In the genomic region with DNA sequence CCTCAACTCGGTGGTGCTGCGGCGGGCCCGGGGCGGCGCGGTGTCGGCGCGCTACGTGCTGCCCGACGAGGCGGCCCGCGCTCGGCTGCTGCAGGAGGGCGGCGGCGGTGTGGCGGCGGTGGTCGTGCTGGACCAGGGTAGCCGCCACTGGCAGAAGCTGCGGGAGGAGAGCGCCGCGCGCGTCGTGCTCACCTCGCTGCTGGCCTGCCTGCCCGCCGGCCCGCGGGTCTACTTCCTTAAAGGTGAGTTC, we compare ENCODE assay signal across 8 mouse cellular contexts. TPM values are rescaled to one million over a fixed set of nuclear protein-coding genes. Genes with fewer than 3 reads are reported as not detected.
DNase-seq lines count a peak whose midpoint lies in the region; ATAC-seq lines count a peak whose summit lies in the region.

No protein-coding gene starts in this region.

- no peaks in the 10 kb centered on the region for H3K36me3 ChIP-seq in kidney, embryonic 16.5 days (ENCODE audit: insufficient read depth, low read length)
- no peaks in the 10 kb centered on the region for H3K36me3 ChIP-seq in embryonic facial prominence, embryonic 12.5 days
- peaks cover 7% of the 10 kb centered on the region; the same call in 1 of the 2 replicates for H3K36me3 ChIP-seq in limb, embryonic 10.5 days
- H3K36me3 ChIP-seq in neural tube, embryonic 14.5 days (ENCODE audit: control insufficient read depth, insufficient read depth, low read length), result no peaks in the 10 kb centered on the region

- no peak for DNase-seq in kidney, postnatal 4 days
- no peak for DNase-seq in limb, embryonic 10.5 days (ENCODE audit: low spot score)
- no peak for DNase-seq in cerebellum, postnatal 4 days (ENCODE audit: low spot score in 2 of 2)
- no peak for DNase-seq in gastrocnemius, adult 8-10 months (ENCODE audit: low spot score in 2 of 2)
- no peak for DNase-seq in cerebellum, adult 18-20 months

- H3K4me1 ChIP-seq in kidney, embryonic 16.5 days (ENCODE audit: insufficient read depth, low read length), result peaks cover 39% of the 10 kb centered on the region
- peaks cover 19% of the 10 kb centered on the region; the same call in 1 of the 2 replicates for H3K4me1 ChIP-seq in embryonic facial prominence, embryonic 12.5 days
- peaks cover 61% of the 10 kb centered on the region for H3K4me1 ChIP-seq in limb, embryonic 10.5 days
- H3K4me1 ChIP-seq in neural tube, embryonic 14.5 days (ENCODE audit: control insufficient read depth, insufficient read depth, low read length), result peaks cover 10% of the 10 kb centered on the region

- peak overlapping the region; percentile 76 for H3K4me3 ChIP-seq in kidney, embryonic 16.5 days (ENCODE audit: low read length)
- H3K4me3 ChIP-seq in embryonic facial prominence, embryonic 12.5 days, result peak overlapping the region; percentile 67
- H3K4me3 ChIP-seq in limb, embryonic 10.5 days, result peak overlapping the region; percentile 74
- H3K4me3 ChIP-seq in neural tube, embryonic 14.5 days (ENCODE audit: low read depth, low read length), result peak overlapping the region; percentile 58

- H3K4me2 ChIP-seq in kidney, embryonic 16.5 days (replicated peaks; ENCODE audit: low read depth, low read length), result peak overlapping the region; percentile 97
- H3K4me2 ChIP-seq in embryonic facial prominence, embryonic 12.5 days (replicated peaks), result peak overlapping the region; percentile 94
- peak overlapping the region; percentile 83 for H3K4me2 ChIP-seq in neural tube, embryonic 14.5 days (ENCODE audit: low read depth, low read length)

- H3K9me3 ChIP-seq in kidney, embryonic 16.5 days (ENCODE audit: low read length), result no peaks in the 10 kb centered on the region
- H3K9me3 ChIP-seq in embryonic facial prominence, embryonic 12.5 days, result no peaks in the 10 kb centered on the region
- H3K9me3 ChIP-seq in limb, embryonic 10.5 days (replicated peaks), result no peaks in the 10 kb centered on the region
- H3K9me3 ChIP-seq in neural tube, embryonic 14.5 days (ENCODE audit: control insufficient read depth, low read length), result no peaks in the 10 kb centered on the region

- H3K9ac ChIP-seq in kidney, embryonic 16.5 days (replicated peaks; ENCODE audit: low read length), result peak overlapping the region; percentile 72
- peak overlapping the region; percentile 65 for H3K9ac ChIP-seq in embryonic facial prominence, embryonic 12.5 days
- H3K9ac ChIP-seq in neural tube, embryonic 14.5 days (replicated peaks; ENCODE audit: low read depth, low read length), result peak overlapping the region; percentile 63

- peak overlapping the region; percentile 53 for H3K27ac ChIP-seq in kidney, embryonic 16.5 days (ENCODE audit: low read length)
- peak overlapping the region; percentile 46; the same call in 1 of the 2 replicates for H3K27ac ChIP-seq in embryonic facial prominence, embryonic 12.5 days
- H3K27ac ChIP-seq in limb, embryonic 10.5 days, result peak overlapping the region; percentile 87
- no peak overlapping the region for H3K27ac ChIP-seq in neural tube, embryonic 14.5 days (ENCODE audit: low read depth, low read length)

- WGBS in kidney, embryonic 16.5 days, result 0% methylated on average over 23 of the region's 36 CpGs
- WGBS in embryonic facial prominence, embryonic 12.5 days, result 1% methylated on average over 32 of the region's 36 CpGs
- 0% methylated on average over 35 of the region's 36 CpGs for WGBS in limb, embryonic 10.5 days
- WGBS in neural tube, embryonic 14.5 days, result 0% methylated on average over 24 of the region's 36 CpGs

- ATAC-seq in kidney, embryonic 16.5 days (ENCODE audit: low FRiP score, low TSS enrichment), result no peak; the same call in 1 of the 2 replicates
- ATAC-seq in embryonic facial prominence, embryonic 12.5 days (ENCODE audit: insufficient number of reproducible peaks, insufficient read depth, low FRiP score, low TSS enrichment), result no peak; the same call in none of the 2 replicates
- no peak for ATAC-seq in neural tube, embryonic 14.5 days (ENCODE audit: low read depth)

- peaks cover 9% of the 10 kb centered on the region; the same call in 1 of the 2 replicates for H3K27me3 ChIP-seq in kidney, embryonic 16.5 days (ENCODE audit: insufficient read depth, low read length)
- H3K27me3 ChIP-seq in embryonic facial prominence, embryonic 12.5 days, result peaks cover 15% of the 10 kb centered on the region; the same call in 1 of the 2 replicates
- peaks cover 29% of the 10 kb centered on the region; the same call in 1 of the 2 replicates for H3K27me3 ChIP-seq in limb, embryonic 10.5 days (ENCODE audit: low read depth, poor library complexity, severe bottlenecking)
- H3K27me3 ChIP-seq in neural tube, embryonic 14.5 days (ENCODE audit: control insufficient read depth, insufficient read depth, low read length), result peaks cover 10% of the 10 kb centered on the region; the same call in 1 of the 2 replicates

RNA-seq across cellular contexts. Expression of a gene that starts 0.5 kb away (rescaled TPM):
- polyA plus RNA-seq in kidney, embryonic 16.5 days (2015; fragmentation: Nextera tagmentation; extraction: Ambion mirVana), result 9.6 and 9.7 TPM in 2 replicates
- polyA plus RNA-seq in embryonic facial prominence, embryonic 12.5 days (2016; fragmentation: Nextera tagmentation; extraction: Ambion mirVana), result 4.5 and 5.2 TPM in 2 replicates
- 6.4 and 8.9 TPM in 2 replicates for polyA plus RNA-seq in limb, embryonic 10.5 days (2016; fragmentation: Nextera tagmentation; extraction: Ambion mirVana)
- 2.4 and 2.7 TPM in 2 replicates for polyA plus RNA-seq in neural tube, embryonic 14.5 days (2014; fragmentation: Nextera tagmentation; extraction: Ambion mirVana)
- total RNA-seq in gastrocnemius, adult 8-10 months (2022), result under 1 TPM; 0.19 to 0.74 (median 0.41) TPM

RNA-seq across cellular contexts. Expression of a gene that starts 59.5 kb away (rescaled TPM):
- polyA plus RNA-seq in kidney, embryonic 16.5 days (2015; fragmentation: Nextera tagmentation; extraction: Ambion mirVana), result 395 and 457 TPM in 2 replicates
- polyA plus RNA-seq in embryonic facial prominence, embryonic 12.5 days (2016; fragmentation: Nextera tagmentation; extraction: Ambion mirVana), result 399 and 424 TPM in 2 replicates
- 549 and 585 TPM in 2 replicates for polyA plus RNA-seq in limb, embryonic 10.5 days (2016; fragmentation: Nextera tagmentation; extraction: Ambion mirVana)
- polyA plus RNA-seq in neural tube, embryonic 14.5 days (2014; fragmentation: Nextera tagmentation; extraction: Ambion mirVana), result 203 and 206 TPM in 2 replicates
- 10 to 100 TPM; 46.2 to 86.0 (median 80.1) TPM for total RNA-seq in gastrocnemius, adult 8-10 months (2022)
